Mouse (Mus musculus) hindbrain, embryonic 10.5 days (tissue): ENCODE data around the gene Clcn2. TPM values are rescaled to one million over a fixed set of nuclear protein-coding genes. Genes with fewer than 3 reads are reported as not detected.
"Not testable (repeated sequence)": the region's sequence is repeated elsewhere in the genome, so short reads cannot be mapped to it uniquely, and the experiment has no call there.

Source experiments
- DNase-seq: peaks from one replicate; pipeline ENCODE4 v3.0.0-alpha.2; 2017; ENCODE audit warnings: low spot score
- H3K27ac ChIP-seq: fragments of 300-500 bp; sonication (generic); 2 replicates; pipeline ENCODE4 v1.5.1; 2016; ENCODE audit warnings: mild to moderate bottlenecking, moderate library complexity
- H3K27me3 ChIP-seq: fragments of 300-500 bp; sonication (generic); 2 replicates; pipeline ENCODE4 v1.6.1; 2016; ENCODE audit warnings: mild to moderate bottlenecking; ENCODE audit not compliant: poor library complexity, insufficient read depth, severe bottlenecking
- H3K36me3 ChIP-seq: fragments of 300-500 bp; sonication (generic); 2 replicates; pipeline ENCODE4 v1.6.1; 2016; ENCODE audit warnings: mild to moderate bottlenecking, moderate library complexity
- H3K4me1 ChIP-seq: fragments of 300-500 bp; sonication (generic); replicated peaks from 2 replicates; pipeline ENCODE4 v1.6.1; 2016; ENCODE audit warnings: mild to moderate bottlenecking
- H3K4me3 ChIP-seq: fragments of 300-500 bp; sonication (generic); 2 replicates; pipeline ENCODE4 v1.5.1; 2016; ENCODE audit warnings: mild to moderate bottlenecking, moderate library complexity
- H3K9me3 ChIP-seq: fragments of 300-500 bp; sonication (generic); 2 replicates; pipeline ENCODE4 v1.6.1; 2016; ENCODE audit warnings: mild to moderate bottlenecking, moderate library complexity
- WGBS: fragments of 180-500 bp; shearing (Covaris S2); methylation state at CpG from one replicate; pipeline ENCODE4 v1.1.7; 2016; 5-methylcytosine and 5-hydroxymethylcytosine counted together
- polyA plus RNA-seq: library from polyadenylated mRNA; unstranded; fragments of >200 nt; fragmentation: Nextera tagmentation; extraction: Ambion mirVana; gene quantifications from 2 replicates; pipeline ENCODE4 v1.2.1, GENCODE M21; 2016

Gene Clcn2
- polyA plus RNA-seq, 1 experiment from 2014 or later: 22.1 TPM

GRCm38 (mm10) chr16:20668013-20668412 lies 49.5 kb downstream of the Clcn2 start, which contains the start of gene Eif4g1:
TSS of gene Eif4g1 (plus strand) at chr16:20668313.
- not testable (repeated sequence) for H3K27me3 ChIP-seq, H3K4me1 ChIP-seq, H3K9me3 ChIP-seq, H3K27ac ChIP-seq, H3K4me3 ChIP-seq, DNase-seq
- peaks cover 31% of the 10 kb centered on the region for H3K36me3 ChIP-seq
- WGBS: 96% methylated on average over 5 of the region's 6 CpGs

- H3K9me3 ChIP-seq: no peaks in the 10 kb centered on the region
- WGBS: 93% methylated on average over 4 of the region's 4 CpGs
Observed at GRCm38 (mm10) chr16:20657661-20658060, 59.9 kb downstream of the Clcn2 start.

GRCm38 (mm10) chr16:20653315-20653714 lies 64.2 kb downstream of the Clcn2 start:
- DNase-seq: no peak
- 53% methylated on average over 2 of the region's 2 CpGs for WGBS
- Histone ChIP-seq H3K27me3 (no peaks in the 10 kb centered on the region), H3K36me3 (peaks cover 53% of the 10 kb centered on the region), H3K27ac (no peak overlapping the region), H3K9me3 (no peaks in the 10 kb centered on the region), H3K4me3 (peak overlapping the region; percentile 95; the same call in 1 of the 2 replicates), H3K4me1 (peaks cover 17% of the 10 kb centered on the region)

More at GRCm38 (mm10) chr16:20657661-20658060, 59.9 kb downstream of the Clcn2 start:
- Histone ChIP-seq H3K4me3 (no peak overlapping the region), H3K27ac (no peak overlapping the region), H3K36me3 (peaks cover 96% of the 10 kb centered on the region), H3K27me3 (no peaks in the 10 kb centered on the region), H3K4me1 (peaks cover 6% of the 10 kb centered on the region)
- DNase-seq: no peak

Other genes starting within 250 kb of the Clcn2 start
- gene Eif2b5, start 218.9 kb downstream of the Clcn2 start, polyA plus RNA-seq: 150 and 153 TPM in 2 replicates
- gene Dvl3, start 200.8 kb downstream of the Clcn2 start, polyA plus RNA-seq: 32.6 and 51.1 TPM in 2 replicates
- 705 and 825 TPM in 2 replicates for gene Ap2m1, start 182.3 kb downstream of the Clcn2 start, polyA plus RNA-seq
- gene Abcf3, start 169.2 kb downstream of the Clcn2 start, polyA plus RNA-seq: 59.4 and 65.2 TPM in 2 replicates
- 2.9 and 4.0 TPM in 2 replicates for gene Vwa5b2, start 128.3 kb downstream of the Clcn2 start, polyA plus RNA-seq
- gene Eef1akmt4, start 106.2 kb downstream of the Clcn2 start, polyA plus RNA-seq: 33.4 and 38.8 TPM in 2 replicates
- 0.18 TPM in 1 of 2 replicates, not detected in the other for gene Gm49333, start 106.1 kb downstream of the Clcn2 start, polyA plus RNA-seq
- gene Alg3, start 106.0 kb downstream of the Clcn2 start, polyA plus RNA-seq: 59.2 and 61.3 TPM in 2 replicates
- 2.6 and 4.2 TPM in 2 replicates for gene Camk2n2, start 96.5 kb downstream of the Clcn2 start, polyA plus RNA-seq
- 4.2 TPM in 2 replicates for gene Ece2, start 87.9 kb downstream of the Clcn2 start, polyA plus RNA-seq
- 466 and 503 TPM in 2 replicates for gene Psmd2, start 66.1 kb downstream of the Clcn2 start, polyA plus RNA-seq
- gene Eif4g1, start 49.4 kb downstream of the Clcn2 start, polyA plus RNA-seq: 181 and 224 TPM in 2 replicates
- 6.7 and 9.4 TPM in 2 replicates for gene Fam131a, start 24.5 kb downstream of the Clcn2 start, polyA plus RNA-seq
- 114 and 140 TPM in 2 replicates for gene Polr2h, start 81 bp downstream of the Clcn2 start, polyA plus RNA-seq
- 1.6 and 3.6 TPM in 2 replicates for gene Chrd, start 15.4 kb upstream of the Clcn2 start, polyA plus RNA-seq
- 0.30 and 0.77 TPM in 2 replicates for gene Thpo, start 16.8 kb upstream of the Clcn2 start, polyA plus RNA-seq